Mouse (Mus musculus) heart, postnatal 0 days (tissue): Measurements from ENCODE around the gene Bptf.

ENCODE experiments used
- CTCF ChIP-seq: IDR thresholded peaks from 2 replicates; pipeline ENCODE4 v1.5.1; 2016; ENCODE audit warnings: antibody characterized with exemption, control low read depth, low read depth
- EP300 ChIP-seq: IDR thresholded peaks from 2 replicates; pipeline ENCODE4 v1.6.1; 2016; ENCODE audit warnings: antibody characterized with exemption, low read depth

GRCm38 (mm10) chr11:107027431-107028274 is 104.3 kb downstream of the Bptf start:
- TF ChIP-seq CTCF, result no peak
- TF ChIP-seq EP300, result no peak
